Mouse (Mus musculus) bone marrow, adult 2 months (tissue): Measurements from ENCODE around the gene Nme3. TPM values are rescaled to one million over a fixed set of nuclear protein-coding genes. Genes with fewer than 3 reads are reported as not detected.

Experiments used
- H3K27ac ChIP-seq: fragments of 200-500 bp; 2 replicates; pipeline ENCODE4 v1.5.1; 2012; ENCODE audit warnings: low read depth, mild to moderate bottlenecking, control low read depth, inconsistent platforms, low read length; ENCODE audit not compliant: control insufficient read depth, poor library complexity, insufficient read depth
- H3K4me1 ChIP-seq: fragments of 200-500 bp; 2 replicates; pipeline ENCODE4 v1.6.1; 2011; ENCODE audit warnings: low read length; ENCODE audit not compliant: control insufficient read depth, insufficient read depth
- H3K4me3 ChIP-seq: fragments of 200-500 bp; replicated peaks from 2 replicates; pipeline ENCODE3; 2011; ENCODE audit warnings: mild to moderate bottlenecking, low read depth, low read length, control low read depth; ENCODE audit not compliant: control insufficient read depth
- CTCF ChIP-seq: fragments of 200-500 bp; IDR thresholded peaks from 2 replicates; pipeline ENCODE4 v1.5.1; 2011; ENCODE audit warnings: low read length, control low read depth; ENCODE audit not compliant: control insufficient read depth, insufficient read depth
- POLR2A ChIP-seq: fragments of 200-500 bp; IDR thresholded peaks from 2 replicates; pipeline ENCODE4 v1.6.1; 2011; ENCODE audit warnings: low read depth, mild to moderate bottlenecking, control low read depth, low read length, borderline replicate concordance; ENCODE audit not compliant: control insufficient read depth
- whole genome bisulfite sequencing: fragments of 180-500 bp; shearing (Covaris S2); methylation state at CpG from one replicate; pipeline ENCODE4 v1.1.7; 2018; 5-methylcytosine and 5-hydroxymethylcytosine counted together
- polyA plus RNA-seq: library from polyadenylated mRNA; stranded (reverse); fragments of >200 nt; gene quantifications from 2 replicates; pipeline ENCODE4 v1.2.4, GENCODE M21; 2011; ENCODE audit warnings: low replicate concordance; ENCODE audit not compliant: missing spikeins, insufficient read depth, insufficient read length

Gene Nme3
- polyA plus RNA-seq, 1 experiment: 64.3 TPM

DNA sequence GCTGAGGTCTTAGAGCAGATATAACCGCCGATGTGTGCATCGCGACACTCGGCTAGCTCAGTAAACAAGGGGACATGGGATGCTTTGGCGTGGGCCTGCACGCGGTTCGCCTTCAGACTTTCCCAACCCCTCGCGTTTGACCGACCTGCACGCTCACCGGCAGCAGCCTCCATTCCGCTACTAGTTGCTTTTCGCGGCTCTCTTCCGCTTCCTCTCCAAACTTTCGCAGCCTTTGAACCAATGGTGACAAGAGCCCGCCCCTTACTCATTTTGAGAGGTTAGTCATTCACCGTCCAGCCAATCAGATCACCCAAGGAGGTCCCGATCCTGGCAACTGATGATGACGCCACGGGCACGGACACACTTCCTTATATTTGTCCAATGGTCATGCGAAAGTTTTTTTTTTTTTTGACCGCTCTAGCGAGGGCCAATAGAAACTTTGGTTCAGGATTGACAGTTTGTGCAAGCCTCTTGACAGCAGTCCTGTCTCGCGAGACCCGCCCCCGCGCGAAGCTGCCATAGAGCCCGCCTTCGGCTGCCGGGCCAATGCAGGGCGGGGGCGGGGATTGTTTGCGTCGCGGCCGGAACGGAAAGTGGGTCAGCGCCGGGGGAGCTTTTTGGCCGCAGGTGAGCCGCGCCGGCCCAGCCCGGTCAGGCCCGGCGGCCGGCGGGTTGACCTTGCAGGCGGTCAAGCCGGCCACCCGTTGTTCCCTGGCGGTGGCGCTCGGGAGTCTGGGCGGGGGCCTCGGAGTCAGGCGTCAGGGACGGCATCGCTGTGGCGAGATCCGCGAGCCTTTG, 10.0 kb upstream of the Nme3 start, which contains the start of the genes Nubp2 and Spsb3:
TSS of gene Nubp2 (minus strand) at position 216 of the 798 bp plus-strand sequence.
TSS of gene Spsb3 (plus strand) at position 510 of the 798 bp plus-strand sequence.
- Histone ChIP-seq H3K4me1 (peaks cover 7% of the 10 kb centered on the region), H3K4me3 (peak within 1 kb of the TSS; percentile 82), H3K27ac (peak within 1 kb of the TSS; percentile 90)
- WGBS: under 1% methylated on average over 69 of the region's 69 CpGs
- peak; percentile 92 for TF ChIP-seq POLR2A
- TF ChIP-seq CTCF: no peak

DNA sequence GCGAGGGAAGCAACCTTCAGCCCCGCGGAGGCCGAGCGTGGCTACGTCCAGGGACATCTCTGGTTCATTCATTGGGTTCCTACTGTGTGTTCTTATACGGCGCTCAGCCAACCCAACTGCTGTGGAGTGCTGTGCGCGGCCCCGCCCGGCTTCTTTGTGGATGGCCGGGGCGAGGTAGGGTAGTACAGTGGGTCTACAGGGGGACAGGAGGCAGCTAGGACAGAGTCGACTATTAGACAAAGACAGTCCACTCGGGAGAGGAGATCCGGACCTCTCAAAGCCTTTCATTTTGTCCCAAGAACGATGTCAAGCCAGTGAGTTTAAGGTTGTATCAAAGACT, 9.4 kb upstream of the Nme3 start:
- Histone ChIP-seq H3K4me1 (peaks cover 7% of the 10 kb centered on the region), H3K4me3 (peak overlapping the region; percentile 82), H3K27ac (peak overlapping the region; percentile 90)
- no peak for TF ChIP-seq POLR2A
- TF ChIP-seq CTCF: no peak
- under 1% methylated on average over 18 of the region's 18 CpGs for WGBS

DNA sequence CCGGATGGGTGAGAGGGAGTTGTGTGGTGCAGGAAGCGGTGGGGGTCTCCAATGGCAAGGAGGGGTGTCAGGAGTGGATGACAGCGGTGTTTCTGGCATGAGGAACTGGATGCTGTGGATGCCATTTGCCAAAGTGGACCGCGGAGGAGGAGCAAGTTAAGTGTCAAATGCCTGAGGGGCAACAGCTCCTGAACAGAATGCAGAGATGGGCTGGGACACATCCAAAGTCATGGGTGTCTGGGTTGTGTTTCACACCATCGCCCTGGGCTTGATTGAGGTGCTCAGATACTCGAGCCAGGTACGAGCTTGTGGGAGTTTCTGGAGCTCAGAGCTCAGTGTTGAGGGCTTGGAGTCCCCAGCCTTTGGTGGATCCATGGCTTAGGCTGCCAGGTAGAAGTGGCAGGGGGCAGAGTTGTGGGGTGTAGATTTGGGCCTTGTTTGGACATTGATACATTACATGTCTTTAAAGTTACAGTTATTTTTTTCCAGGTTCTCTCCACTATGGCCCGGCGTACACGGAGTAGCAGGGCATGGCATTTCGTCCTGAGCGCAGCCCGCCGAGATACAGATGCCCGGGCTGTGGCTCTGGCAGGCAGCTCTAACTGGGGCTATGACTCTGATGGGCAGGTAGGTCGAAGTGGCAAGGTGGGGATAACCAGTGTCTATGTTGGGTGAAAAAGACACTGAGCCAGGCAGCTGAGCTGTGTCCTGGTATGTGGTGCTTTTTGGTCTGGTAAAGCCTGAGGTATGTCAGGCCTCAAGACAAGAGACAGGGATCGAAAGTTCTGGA, 8.8 kb upstream of the Nme3 start:
- 58% methylated on average over 18 of the region's 18 CpGs for WGBS
- Histone ChIP-seq H3K4me1 (peaks cover 7% of the 10 kb centered on the region), H3K4me3 (peak overlapping the region; percentile 82), H3K27ac (peak overlapping the region; percentile 90)
- TF ChIP-seq POLR2A (no peak), CTCF (no peak)

DNA sequence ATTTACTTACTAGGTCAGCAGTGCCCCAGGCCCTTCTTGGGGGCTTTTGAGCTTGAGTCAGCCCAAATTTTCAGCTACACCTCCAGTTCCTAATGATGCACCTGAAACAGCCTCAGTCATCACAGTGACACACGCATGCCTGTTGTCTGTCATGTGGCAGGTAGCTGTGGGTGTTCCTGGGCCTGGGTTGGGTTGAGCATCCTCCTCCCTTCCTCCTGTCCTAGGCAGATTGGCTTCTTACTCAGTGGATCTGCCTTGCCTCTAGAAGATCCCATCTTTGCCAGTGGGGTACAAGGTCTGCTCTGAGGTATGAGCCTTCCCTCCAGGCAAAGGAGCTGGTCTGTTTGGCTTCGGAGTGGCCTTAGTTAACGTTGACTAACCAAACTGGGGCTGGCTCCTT, 7.4 kb upstream of the Nme3 start:
- H3K4me1 ChIP-seq: peaks cover 7% of the 10 kb centered on the region
- no peak for TF ChIP-seq CTCF
- no peak for TF ChIP-seq POLR2A
- no peak overlapping the region for H3K27ac ChIP-seq
- H3K4me3 ChIP-seq: no peak overlapping the region
- 87% methylated on average over 3 of the region's 3 CpGs for WGBS

DNA sequence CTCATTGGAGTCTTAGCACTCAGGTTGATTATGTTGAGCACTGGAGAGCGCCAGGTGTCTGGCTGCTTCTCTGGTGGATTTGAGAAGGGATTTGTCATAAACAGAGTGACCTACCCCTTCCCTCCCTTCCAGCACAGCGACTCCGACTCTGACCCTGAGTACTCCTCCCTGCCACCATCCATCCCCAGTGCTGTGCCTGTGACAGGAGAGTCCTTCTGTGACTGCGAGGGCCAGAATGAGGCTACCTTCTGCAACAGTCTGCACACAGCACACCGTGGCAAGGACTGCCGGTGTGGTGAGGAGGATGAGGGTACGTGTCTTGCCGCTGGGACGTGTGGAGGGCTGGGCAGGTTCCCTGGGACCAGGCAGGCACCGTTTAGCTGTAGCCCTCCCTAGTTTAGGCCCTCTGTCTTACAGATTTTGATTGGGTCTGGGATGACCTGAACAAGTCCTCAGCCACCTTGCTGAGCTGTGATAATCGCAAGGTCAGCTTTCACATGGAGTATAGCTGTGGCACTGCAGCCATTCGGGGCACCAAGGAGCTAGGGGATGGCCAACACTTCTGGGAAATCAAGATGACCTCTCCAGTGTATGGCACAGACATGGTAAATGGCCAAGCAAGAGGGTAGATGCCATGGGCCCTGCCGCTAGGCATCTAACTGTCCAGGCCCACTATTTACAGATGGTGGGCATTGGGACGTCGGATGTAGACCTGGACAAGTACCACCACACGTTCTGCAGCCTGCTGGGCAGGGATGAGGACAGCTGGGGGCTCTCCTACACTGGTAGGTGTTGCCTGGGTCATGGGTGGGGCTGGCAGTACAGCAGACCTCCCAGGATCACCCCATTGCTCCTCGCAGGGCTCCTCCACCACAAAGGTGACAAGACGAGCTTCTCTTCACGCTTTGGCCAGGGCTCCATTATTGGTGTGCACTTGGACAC, 5.9 kb upstream of the Nme3 start:
- Histone ChIP-seq H3K27ac (no peak overlapping the region), H3K4me3 (no peak overlapping the region), H3K4me1 (peaks cover 5% of the 10 kb centered on the region)
- 90% methylated on average over 19 of the region's 19 CpGs for WGBS
- TF ChIP-seq CTCF (no peak), POLR2A (0 out of 2 replicates have a peak, but pooled peaks have one; percentile 14)

DNA sequence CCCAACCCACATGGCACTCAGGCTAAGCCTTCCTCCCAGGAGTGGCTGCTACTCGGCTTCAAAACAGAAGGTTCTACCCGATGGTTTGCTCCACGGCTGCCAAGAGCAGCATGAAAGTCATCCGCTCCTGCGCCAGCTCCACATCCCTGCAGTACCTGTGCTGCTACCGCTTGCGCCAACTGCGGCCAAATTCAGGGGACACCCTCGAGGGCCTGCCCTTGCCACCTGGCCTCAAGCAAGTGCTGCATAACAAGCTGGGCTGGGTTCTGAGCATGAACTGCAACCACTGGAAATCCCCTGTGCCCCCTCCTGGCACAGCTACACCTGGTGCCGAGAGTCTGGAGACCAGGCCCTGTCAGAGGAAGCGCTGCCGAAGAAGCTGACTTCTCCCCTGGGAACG, 5.0 kb upstream of the Nme3 start:
- H3K4me1 ChIP-seq: peaks cover 4% of the 10 kb centered on the region
- WGBS: 85% methylated on average over 13 of the region's 13 CpGs
- H3K27ac ChIP-seq: no peak overlapping the region
- TF ChIP-seq POLR2A (0 out of 2 replicates have a peak, but pooled peaks have one; percentile 4), CTCF (no peak)
- no peak overlapping the region for H3K4me3 ChIP-seq

DNA sequence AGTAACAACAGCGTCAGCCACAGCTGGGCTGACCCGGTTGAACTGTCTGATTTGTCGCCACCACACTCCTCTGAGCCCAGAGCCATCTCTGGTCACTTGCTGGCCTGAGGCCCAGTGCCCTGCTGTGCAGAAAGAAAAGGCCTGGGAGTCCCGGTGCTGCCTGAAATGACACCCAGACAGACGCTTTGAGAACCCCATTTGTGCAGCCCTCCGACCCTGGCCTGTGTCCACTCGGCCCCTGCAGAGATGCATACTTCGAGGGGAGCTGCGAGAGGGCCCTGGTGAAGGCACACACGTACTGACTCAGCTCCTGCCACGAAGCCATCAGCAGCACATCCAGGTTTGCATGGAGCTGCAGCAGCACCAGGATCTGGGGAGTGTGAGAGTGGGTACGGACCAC, 3.5 kb upstream of the Nme3 start:
- WGBS: 93% methylated on average over 12 of the region's 12 CpGs
- Histone ChIP-seq H3K27ac (no peak overlapping the region), H3K4me1 (no peaks in the 10 kb centered on the region; the same call in 1 of the 2 replicates), H3K4me3 (no peak overlapping the region)
- TF ChIP-seq CTCF (no peak), POLR2A (no peak)
